Mouse (Mus musculus) midbrain, embryonic 16.5 days (tissue): Measurements from ENCODE around the gene Swt1. TPM values are rescaled to one million over a fixed set of nuclear protein-coding genes. Genes with fewer than 3 reads are reported as not detected.
A peak's percentile ranks its signal among the peaks of the same experiment; 100 is the strongest.

Source experiments
- ATAC-seq: fragments of 200-750 bp; cut with Nextera tagmentation; 2 replicates; pipeline ENCODE4 v1.8.0; 2017; ENCODE audit warnings: moderate TSS enrichment
- H3K27ac ChIP-seq: fragments of 300-500 bp; sonication (generic); 2 replicates; pipeline ENCODE4 v1.5.1; 2014; ENCODE audit warnings: mild to moderate bottlenecking, low read length, mixed read lengths
- H3K27me3 ChIP-seq: fragments of 300-500 bp; sonication (generic); 2 replicates; pipeline ENCODE4 v1.6.1; 2014; ENCODE audit warnings: low read depth, low read length, mixed read lengths; ENCODE audit not compliant: control insufficient read depth, insufficient read depth
- H3K36me3 ChIP-seq: fragments of 300-500 bp; sonication (generic); 2 replicates; pipeline ENCODE4 v1.6.1; 2014; ENCODE audit warnings: mild to moderate bottlenecking, low read length, moderate library complexity, mixed read lengths; ENCODE audit not compliant: control insufficient read depth, insufficient read depth
- H3K4me1 ChIP-seq: fragments of 300-500 bp; sonication (generic); 2 replicates; pipeline ENCODE4 v1.6.1; 2014; ENCODE audit warnings: mild to moderate bottlenecking, low read length, mixed read lengths; ENCODE audit not compliant: control insufficient read depth, insufficient read depth
- H3K4me2 ChIP-seq: fragments of 300-500 bp; sonication (generic); 2 replicates; pipeline ENCODE4 v1.6.1; 2014; ENCODE audit warnings: mild to moderate bottlenecking, low read length, mixed read lengths
- H3K4me3 ChIP-seq: fragments of 300-500 bp; sonication (generic); 2 replicates; pipeline ENCODE4 v1.5.1; 2014; ENCODE audit warnings: low read depth, mild to moderate bottlenecking, low read length, moderate library complexity, mixed read lengths
- H3K9ac ChIP-seq: fragments of 300-500 bp; sonication (generic); 2 replicates; pipeline ENCODE4 v1.6.1; 2014; ENCODE audit warnings: low read depth, low read length, mixed read lengths
- H3K9me3 ChIP-seq: fragments of 300-500 bp; sonication (generic); replicated peaks from 2 replicates; pipeline ENCODE4 v1.6.1; 2014; ENCODE audit warnings: mild to moderate bottlenecking, low read length, mixed read lengths; ENCODE audit not compliant: control insufficient read depth, poor library complexity, severe bottlenecking
- WGBS: fragments of 180-500 bp; shearing (Covaris S2); extraction: QIAGEN DNeasy Blood & Tissue Kit; methylation state at CpG from one replicate; pipeline ENCODE4 v1.1.7; 2014; 5-methylcytosine and 5-hydroxymethylcytosine counted together
- polyA plus RNA-seq: library from polyadenylated mRNA; unstranded; fragments of >200 nt; fragmentation: Nextera tagmentation; extraction: Ambion mirVana; gene quantifications from 2 replicates; pipeline ENCODE4 v1.2.1, GENCODE M21; 2015

Swt1 gene
- polyA plus RNA-seq, 1 experiment from 2014 or later = 12.9 TPM

- H3K9me3 ChIP-seq = no peaks in the 10 kb centered on the region
- no peak overlapping the region for H3K9ac ChIP-seq
- H3K4me1 ChIP-seq = no peaks in the 10 kb centered on the region
- H3K4me2 ChIP-seq = no peak overlapping the region
- WGBS = 96% methylated on average over 10 of the region's 10 CpGs
- peaks cover 40% of the 10 kb centered on the region for H3K36me3 ChIP-seq
- no peak overlapping the region for H3K27ac ChIP-seq
- no peak overlapping the region for H3K4me3 ChIP-seq
- no peak for ATAC-seq
- no peaks in the 10 kb centered on the region for H3K27me3 ChIP-seq
These were observed 21.6 kb upstream of the Swt1 start for GRCm38 (mm10) chr1:151449866-151450265.

GRCm38 (mm10) chr1:151435431-151435830, 7.2 kb upstream of the Swt1 start:
- Histone ChIP-seq H3K27ac (no peak overlapping the region), H3K27me3 (no peaks in the 10 kb centered on the region), H3K4me3 (no peak overlapping the region), H3K9ac (no peak overlapping the region), H3K36me3 (peaks cover 27% of the 10 kb centered on the region), H3K4me2 (no peak overlapping the region), H3K9me3 (no peaks in the 10 kb centered on the region), H3K4me1 (no peaks in the 10 kb centered on the region; the same call in 1 of the 2 replicates)
- no peak for ATAC-seq
- 93% methylated on average over 6 of the region's 6 CpGs for WGBS

DNA sequence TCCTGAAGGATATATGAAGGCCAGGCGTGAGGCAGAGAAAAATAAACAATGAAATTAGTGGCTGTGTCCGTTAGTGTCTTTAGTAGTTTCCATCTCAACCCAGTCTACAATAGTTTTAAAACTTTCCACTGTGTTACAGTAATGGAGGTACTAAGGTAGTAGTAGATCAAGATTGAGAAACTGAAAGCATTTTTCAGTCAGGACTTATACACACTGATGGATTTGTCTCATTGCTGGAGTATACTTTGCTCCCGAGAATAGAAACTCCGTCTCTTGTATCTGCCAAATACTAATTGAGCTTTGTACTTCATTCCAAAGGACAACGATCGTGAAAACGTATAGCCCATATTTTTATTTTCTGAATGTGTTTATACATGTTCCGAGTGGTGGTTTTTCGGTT, 1.1 kb upstream of the Swt1 start:
- WGBS = 45% methylated on average over 9 of the region's 9 CpGs

GRCm38 (mm10) chr1:151427888-151428262, 380 bp downstream of the Swt1 start:
- Histone ChIP-seq H3K4me1 (peaks cover 17% of the 10 kb centered on the region), H3K27ac (peak overlapping the region; percentile 75), H3K36me3 (no peaks in the 10 kb centered on the region), H3K9me3 (no peaks in the 10 kb centered on the region), H3K4me2 (peak overlapping the region; percentile 84), H3K9ac (peak overlapping the region; percentile 73), H3K4me3 (peak overlapping the region; percentile 78), H3K27me3 (no peaks in the 10 kb centered on the region)
- ATAC-seq = peak; percentile 77
- WGBS = under 1% methylated on average over 26 of the region's 26 CpGs

More for the DNA sequence above, 1.1 kb upstream of the Swt1 start:
- peak overlapping the region; percentile 81 for H3K9ac ChIP-seq
- H3K27ac ChIP-seq = peak overlapping the region; percentile 96
- H3K4me2 ChIP-seq = peak overlapping the region; percentile 77
- H3K36me3 ChIP-seq = no peaks in the 10 kb centered on the region
- no peaks in the 10 kb centered on the region for H3K27me3 ChIP-seq
- H3K4me3 ChIP-seq = peak overlapping the region; percentile 78
- H3K9me3 ChIP-seq = no peaks in the 10 kb centered on the region
- peaks cover 17% of the 10 kb centered on the region for H3K4me1 ChIP-seq
- ATAC-seq = no peak

- peaks cover 17% of the 10 kb centered on the region for H3K4me1 ChIP-seq
- H3K9me3 ChIP-seq = no peaks in the 10 kb centered on the region
- peak overlapping the region; percentile 84 for H3K4me2 ChIP-seq
- 0 out of 2 replicates have a peak overlapping the region, but pooled peaks have one; percentile 73 for H3K9ac ChIP-seq
- peak overlapping the region; percentile 78 for H3K4me3 ChIP-seq
- no peaks in the 10 kb centered on the region for H3K27me3 ChIP-seq
- no peaks in the 10 kb centered on the region for H3K36me3 ChIP-seq
- WGBS = 27% methylated on average over 7 of the region's 7 CpGs
- no peak for ATAC-seq
- H3K27ac ChIP-seq = no peak overlapping the region
These were observed 1.2 kb downstream of the Swt1 start for GRCm38 (mm10) chr1:151426947-151427600.

- no peaks in the 10 kb centered on the region for H3K9me3 ChIP-seq
- no peak for ATAC-seq
- H3K4me1 ChIP-seq = peaks cover 4% of the 10 kb centered on the region
- H3K27ac ChIP-seq = no peak overlapping the region
- no peak overlapping the region for H3K4me2 ChIP-seq
- H3K36me3 ChIP-seq = peaks cover 8% of the 10 kb centered on the region
- H3K4me3 ChIP-seq = no peak overlapping the region
- WGBS = 89% methylated on average over 3 of the region's 3 CpGs
- H3K9ac ChIP-seq = no peak overlapping the region
- H3K27me3 ChIP-seq = no peaks in the 10 kb centered on the region
These were observed 6.1 kb downstream of the Swt1 start for GRCm38 (mm10) chr1:151422178-151422577.

- H3K36me3 ChIP-seq = no peaks in the 10 kb centered on the region
- no peaks in the 10 kb centered on the region for H3K9me3 ChIP-seq
- no peak overlapping the region for H3K27ac ChIP-seq
- H3K4me2 ChIP-seq = no peak overlapping the region
- no peaks in the 10 kb centered on the region for H3K27me3 ChIP-seq
- no peaks in the 10 kb centered on the region for H3K4me1 ChIP-seq
- no peak for ATAC-seq
- WGBS = 96% methylated on average over 3 of the region's 3 CpGs
- no peak overlapping the region for H3K4me3 ChIP-seq
- no peak overlapping the region for H3K9ac ChIP-seq
These were observed 18.4 kb downstream of the Swt1 start for GRCm38 (mm10) chr1:151409827-151410226.

GRCm38 (mm10) chr1:151390029-151390428, 38.2 kb downstream of the Swt1 start:
- ATAC-seq = no peak
- Histone ChIP-seq H3K9me3 (no peaks in the 10 kb centered on the region), H3K27me3 (no peaks in the 10 kb centered on the region), H3K36me3 (0 out of 2 replicates have a peak, but pooled peaks cover 2% of the 10 kb centered on the region), H3K9ac (no peak overlapping the region), H3K4me3 (no peak overlapping the region), H3K4me2 (no peak overlapping the region), H3K27ac (no peak overlapping the region), H3K4me1 (no peaks in the 10 kb centered on the region)
- 96% methylated on average over 1 of the region's 1 CpGs for WGBS

DNA sequence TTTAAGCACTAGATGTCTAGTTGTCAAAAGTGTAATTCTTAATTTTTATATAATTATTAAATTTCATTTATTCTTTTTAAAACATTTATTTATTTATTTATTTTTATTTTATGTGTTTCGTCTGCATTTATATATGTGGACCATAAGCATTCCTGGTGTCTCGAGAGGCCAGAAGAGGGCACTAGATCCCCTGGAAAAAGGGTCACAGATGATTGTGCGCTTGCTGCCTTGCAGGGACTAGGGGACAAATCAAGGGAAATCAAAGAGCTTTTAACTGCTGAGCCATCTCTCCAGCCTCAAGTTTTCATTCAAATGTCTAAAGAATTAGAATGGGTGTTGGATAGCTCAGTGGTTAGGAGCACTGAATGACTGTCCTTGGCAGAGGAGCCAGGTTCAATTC, 50.9 kb downstream of the Swt1 start:
- no peaks in the 10 kb centered on the region for H3K27me3 ChIP-seq
- H3K4me3 ChIP-seq = no peak overlapping the region
- no peak overlapping the region for H3K4me2 ChIP-seq
- H3K9me3 ChIP-seq = no peaks in the 10 kb centered on the region
- H3K36me3 ChIP-seq = peaks cover 2% of the 10 kb centered on the region; the same call in 1 of the 2 replicates
- H3K4me1 ChIP-seq = no peaks in the 10 kb centered on the region
- no peak for ATAC-seq
- H3K27ac ChIP-seq = no peak overlapping the region
- 83% methylated on average over 3 of the region's 3 CpGs for WGBS
- H3K9ac ChIP-seq = no peak overlapping the region
